Mouse (Mus musculus) intestine, postnatal 0 days (tissue): Measurements from ENCODE around the gene Sat2. TPM values are rescaled to one million over a fixed set of nuclear protein-coding genes. Genes with fewer than 3 reads are reported as not detected.
A peak's percentile ranks its signal among the peaks of the same experiment; 100 is the strongest.

Experiments used
- ATAC-seq: fragments of 200-750 bp; cut with Nextera tagmentation; 2 replicates; pipeline ENCODE4 v1.8.0; 2017; ENCODE audit warnings: mild to moderate bottlenecking, moderate TSS enrichment, moderate library complexity
- H3K27ac ChIP-seq: fragments of 300-500 bp; sonication (generic); 2 replicates; pipeline ENCODE4 v1.5.1; 2014; ENCODE audit warnings: mild to moderate bottlenecking, low read depth, low read length, moderate library complexity
- H3K27me3 ChIP-seq: fragments of 300-500 bp; sonication (generic); replicated peaks from 2 replicates; pipeline ENCODE4 v1.6.1; 2014; ENCODE audit warnings: low read length, mixed read lengths; ENCODE audit not compliant: control insufficient read depth, insufficient read depth
- H3K36me3 ChIP-seq: fragments of 300-500 bp; sonication (generic); 2 replicates; pipeline ENCODE4 v1.6.1; 2014; ENCODE audit warnings: mild to moderate bottlenecking, moderate library complexity; ENCODE audit not compliant: control insufficient read depth, insufficient read depth
- H3K4me1 ChIP-seq: fragments of 300-500 bp; sonication (generic); replicated peaks from 2 replicates; pipeline ENCODE4 v1.6.1; 2014; ENCODE audit warnings: antibody characterized with exemption, low read length, mixed read lengths; ENCODE audit not compliant: control insufficient read depth, insufficient read depth
- H3K4me2 ChIP-seq: fragments of 300-500 bp; sonication (generic); replicated peaks from 2 replicates; pipeline ENCODE4 v1.6.1; 2014; ENCODE audit warnings: low read depth, mild to moderate bottlenecking, moderate library complexity
- H3K4me3 ChIP-seq: fragments of 300-500 bp; sonication (generic); 2 replicates; pipeline ENCODE4 v1.5.1; 2014; ENCODE audit warnings: low read depth, low read length
- H3K9ac ChIP-seq: fragments of 300-500 bp; sonication (generic); 2 replicates; pipeline ENCODE4 v1.6.1; 2014; ENCODE audit warnings: mild to moderate bottlenecking, low read depth, low read length
- H3K9me3 ChIP-seq: fragments of 300-500 bp; sonication (generic); 2 replicates; pipeline ENCODE4 v1.6.1; 2016; ENCODE audit warnings: mixed run types; ENCODE audit not compliant: control insufficient read depth
- CTCF ChIP-seq: sonication (generic); IDR thresholded peaks from 2 replicates; pipeline ENCODE4 v1.5.1; 2016; ENCODE audit warnings: low read depth, mild to moderate bottlenecking, control low read depth, antibody characterized with exemption, moderate library complexity
- WGBS: fragments of 180-500 bp; shearing (Covaris S2); extraction: QIAGEN DNeasy Blood & Tissue Kit; methylation state at CpG from one replicate; pipeline ENCODE4 v1.1.7; 2014; 5-methylcytosine and 5-hydroxymethylcytosine counted together
- polyA plus RNA-seq: library from polyadenylated mRNA; unstranded; fragments of >200 nt; fragmentation: Nextera tagmentation; extraction: Ambion mirVana; gene quantifications from 2 replicates; pipeline ENCODE4 v1.2.1, GENCODE M21; 2015

The Sat2 gene
- polyA plus RNA-seq, 1 experiment from 2014 or later: 34.1 TPM

- no peaks in the 10 kb centered on the region for H3K27me3 ChIP-seq
- peak overlapping the region; percentile 89 for H3K27ac ChIP-seq
- peak overlapping the region; percentile 90 for H3K9ac ChIP-seq
- H3K36me3 ChIP-seq: no peaks in the 10 kb centered on the region
- 0 out of 2 replicates have a peak, but pooled peaks have one; percentile 3 for TF ChIP-seq CTCF
- WGBS: under 1% methylated on average over 36 of the region's 50 CpGs
- H3K4me2 ChIP-seq: peak overlapping the region; percentile 70
- H3K9me3 ChIP-seq: no peaks in the 10 kb centered on the region
- peak overlapping the region; percentile 89 for H3K4me3 ChIP-seq
- H3K4me1 ChIP-seq: peaks cover 5% of the 10 kb centered on the region; the same call in 1 of the 2 replicates
- ATAC-seq: peak; percentile 54
These were observed 11.5 kb downstream of the Sat2 start for GRCm38 (mm10) chr11:69633128-69633866.

DNA sequence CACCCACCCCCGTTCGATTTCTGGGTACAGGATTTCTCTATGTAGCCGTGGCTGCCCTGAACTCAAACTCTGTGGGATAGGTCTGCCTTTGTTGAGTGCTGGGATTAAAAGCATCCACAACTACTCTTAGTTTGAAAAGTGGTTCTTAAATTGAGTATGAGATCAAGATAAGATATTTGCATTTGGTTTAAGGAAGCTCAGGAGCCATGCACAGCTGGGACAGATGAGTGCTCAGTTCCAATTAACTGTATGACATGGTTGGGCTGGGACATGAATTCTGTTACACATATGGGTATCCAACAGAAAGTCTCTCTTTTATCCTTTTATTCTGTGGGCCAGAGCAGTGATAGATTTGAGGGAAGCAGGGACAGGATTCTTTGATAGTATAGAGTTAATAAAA, 13.6 kb downstream of the Sat2 start:
- no peak for TF ChIP-seq CTCF
- Histone ChIP-seq H3K4me1 (peaks cover 5% of the 10 kb centered on the region; the same call in 1 of the 2 replicates), H3K4me3 (no peak overlapping the region), H3K9ac (0 out of 2 replicates have a peak overlapping the region, but pooled peaks have one; percentile 7), H3K27me3 (no peaks in the 10 kb centered on the region), H3K27ac (no peak overlapping the region), H3K4me2 (peak overlapping the region; percentile 13; the same call in 1 of the 2 replicates), H3K9me3 (no peaks in the 10 kb centered on the region), H3K36me3 (peaks cover 6% of the 10 kb centered on the region; the same call in 1 of the 2 replicates)
- ATAC-seq: no peak
- 50% methylated on average over 3 of the region's 3 CpGs for WGBS

DNA sequence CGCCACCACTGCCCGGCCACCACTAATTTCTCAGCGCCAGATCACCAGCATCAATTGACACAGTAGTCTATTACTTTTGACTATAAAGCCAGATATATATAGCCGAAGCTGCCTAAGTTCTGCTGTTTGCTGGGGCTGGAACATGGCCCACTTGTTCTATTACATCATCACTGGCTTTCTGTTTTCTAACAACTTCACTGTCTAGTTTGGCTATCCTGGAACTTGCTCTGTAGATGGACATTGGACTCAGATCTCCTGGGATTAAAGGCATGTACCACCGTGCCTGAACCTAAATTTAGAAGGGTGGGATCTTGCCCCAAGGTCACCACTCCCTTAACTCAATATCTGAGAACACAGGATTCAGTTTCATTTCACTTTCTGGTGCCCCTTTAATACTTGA, 24.0 kb downstream of the Sat2 start:
- 88% methylated on average over 5 of the region's 5 CpGs for WGBS
- H3K36me3 ChIP-seq: peaks cover 87% of the 10 kb centered on the region

GRCm38 (mm10) chr11:69653399-69653798, 31.6 kb downstream of the Sat2 start:
- ATAC-seq: no peak
- Histone ChIP-seq H3K36me3 (peaks cover 74% of the 10 kb centered on the region), H3K4me3 (no peak overlapping the region), H3K27ac (no peak overlapping the region), H3K9ac (no peak overlapping the region), H3K27me3 (no peaks in the 10 kb centered on the region), H3K9me3 (no peaks in the 10 kb centered on the region), H3K4me1 (no peaks in the 10 kb centered on the region), H3K4me2 (no peak overlapping the region)
- TF ChIP-seq CTCF: no peak
- 65% methylated on average over 5 of the region's 5 CpGs for WGBS

More for the DNA sequence above, 24.0 kb downstream of the Sat2 start:
- Histone ChIP-seq H3K27me3 (no peaks in the 10 kb centered on the region), H3K9me3 (no peaks in the 10 kb centered on the region), H3K4me1 (no peaks in the 10 kb centered on the region), H3K4me3 (no peak overlapping the region), H3K9ac (no peak overlapping the region), H3K27ac (no peak overlapping the region), H3K4me2 (no peak overlapping the region)
- no peak for ATAC-seq
- no peak for TF ChIP-seq CTCF

GRCm38 (mm10) chr11:69654760-69655159, 32.9 kb downstream of the Sat2 start:
- WGBS: 42% methylated on average over 9 of the region's 9 CpGs
- Histone ChIP-seq H3K27ac (no peak overlapping the region; the same call in 1 of the 2 replicates), H3K9me3 (no peaks in the 10 kb centered on the region), H3K4me3 (no peak overlapping the region), H3K4me2 (no peak overlapping the region), H3K9ac (no peak overlapping the region), H3K4me1 (no peaks in the 10 kb centered on the region), H3K36me3 (peaks cover 73% of the 10 kb centered on the region), H3K27me3 (no peaks in the 10 kb centered on the region)
- no peak for ATAC-seq
- no peak for TF ChIP-seq CTCF

- TF ChIP-seq CTCF: peak; percentile 87
- no peaks in the 10 kb centered on the region for H3K27me3 ChIP-seq
- no peaks in the 10 kb centered on the region for H3K4me1 ChIP-seq
- peaks cover 66% of the 10 kb centered on the region for H3K36me3 ChIP-seq
- H3K27ac ChIP-seq: no peak within 1 kb of the TSS; the same call in 1 of the 2 replicates
- no peaks in the 10 kb centered on the region for H3K9me3 ChIP-seq
- H3K4me2 ChIP-seq: no peak within 1 kb of the TSS
- no peak within 1 kb of the TSS for H3K4me3 ChIP-seq
- H3K9ac ChIP-seq: no peak within 1 kb of the TSS
- ATAC-seq: peak; percentile 53; the same call in 1 of the 2 replicates
- 27% methylated on average over 34 of the region's 34 CpGs for WGBS
These were observed 33.6 kb downstream of the Sat2 start, which contains the start of gene Sox15 for GRCm38 (mm10) chr11:69655264-69656064. TSS of gene Sox15 (plus strand) at chr11:69655314.
